Mouse (Mus musculus) kidney, adult 9 months (tissue): ENCODE measurements at regions not wholly inside any gene's neighbourhood (a gene's known extent, or its start where the extent isn't known, plus 50 kb on each side); places are given as distances from the start of the nearest gene placed in this dataset.
"Not testable (repeated sequence)": the region's sequence is repeated elsewhere in the genome, so short reads cannot be mapped to it uniquely, and the experiment has no call there.

Experiments
- DNase-seq: peaks from one replicate; pipeline ENCODE4 v3.0.0; 2022

DNA sequence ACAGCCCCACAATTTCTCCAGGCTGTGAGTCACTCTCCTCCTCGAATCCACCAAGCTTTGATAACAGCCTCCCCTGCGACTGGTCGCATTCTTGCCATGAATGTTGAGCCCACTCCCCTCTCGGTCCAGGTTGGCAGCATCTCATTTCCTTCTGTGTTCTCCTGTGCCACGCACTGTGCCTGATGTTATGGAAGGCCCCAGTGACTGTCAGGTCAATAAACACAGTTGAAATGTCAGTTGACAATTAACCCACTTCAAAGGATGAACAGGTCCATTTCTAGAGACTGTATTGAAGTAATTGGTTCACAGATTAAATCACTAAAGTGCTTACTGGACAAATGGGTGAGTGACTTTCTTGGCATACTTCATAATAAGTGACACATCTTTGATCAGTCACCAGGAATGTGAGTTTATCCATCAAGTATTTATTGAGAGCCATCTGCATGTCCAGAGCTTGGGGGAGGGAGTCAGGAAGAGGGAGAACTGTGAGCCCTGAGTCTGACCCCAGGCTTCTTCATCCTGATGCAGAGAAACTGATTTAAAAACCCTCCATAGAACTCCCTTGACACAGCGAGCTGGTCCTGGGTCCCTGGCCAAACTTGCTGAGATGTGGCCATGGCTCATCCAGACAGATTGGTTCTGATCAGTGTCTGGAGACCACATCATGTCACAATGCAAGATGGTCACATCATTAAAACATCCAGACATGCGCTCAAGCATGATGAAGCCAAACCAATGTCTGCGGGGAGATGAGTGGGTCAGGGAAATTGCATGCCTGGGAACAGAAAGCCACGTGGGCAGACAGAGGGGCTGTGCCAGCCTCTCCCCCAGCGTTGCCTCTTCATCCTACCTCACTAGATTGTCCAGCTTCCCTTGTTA is 560.7 kb downstream of the Bnc2 start:
- DNase-seq, result peak; percentile 74

GRCm38 (mm10) chr4:84118284-84118919 is 556.7 kb downstream of the Bnc2 start:
- DNase-seq, result no peak

DNA sequence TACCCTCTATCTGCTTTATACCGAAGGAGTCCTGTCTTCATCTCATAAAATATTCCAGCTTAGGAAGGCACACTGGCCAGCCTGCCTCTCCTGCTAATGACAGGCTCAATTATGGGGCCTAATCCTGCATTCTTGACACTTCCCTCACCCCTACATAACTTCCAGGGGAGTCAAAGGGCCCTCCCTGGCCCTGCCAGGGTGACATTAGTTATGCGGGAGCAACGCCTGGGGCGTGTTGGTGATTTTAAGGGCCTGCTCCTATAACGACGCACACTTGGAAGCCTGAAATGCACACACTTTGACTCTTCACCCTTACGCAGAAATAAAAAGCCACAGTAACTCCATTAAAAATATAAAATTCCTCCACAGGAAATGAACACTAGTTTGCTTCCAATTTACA is 555.5 kb downstream of the Bnc2 start:
- no peak for DNase-seq

DNA sequence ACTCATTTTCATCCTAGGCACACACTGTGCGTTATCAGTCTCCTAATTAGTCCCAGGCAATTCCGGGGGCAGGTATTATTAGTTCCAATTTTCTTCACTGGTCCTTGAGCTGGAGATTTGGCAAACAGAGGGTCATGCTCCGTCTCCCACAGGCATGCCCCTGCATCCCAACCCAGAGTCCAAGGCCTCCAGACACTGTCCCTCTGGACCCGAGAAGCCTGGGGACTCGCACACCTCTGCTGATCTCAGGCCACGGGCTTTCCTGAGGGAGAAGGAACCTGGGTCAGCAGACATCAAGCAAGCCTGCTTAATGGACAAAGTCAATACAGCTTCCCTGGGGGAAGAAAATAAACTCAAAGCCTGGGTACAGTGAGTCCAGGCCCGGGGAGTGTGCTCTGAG is 554.7 kb downstream of the Bnc2 start:
- no peak for DNase-seq

- no peak for DNase-seq
These were observed 553.6 kb downstream of the Bnc2 start for GRCm38 (mm10) chr4:84121442-84121841.

DNA sequence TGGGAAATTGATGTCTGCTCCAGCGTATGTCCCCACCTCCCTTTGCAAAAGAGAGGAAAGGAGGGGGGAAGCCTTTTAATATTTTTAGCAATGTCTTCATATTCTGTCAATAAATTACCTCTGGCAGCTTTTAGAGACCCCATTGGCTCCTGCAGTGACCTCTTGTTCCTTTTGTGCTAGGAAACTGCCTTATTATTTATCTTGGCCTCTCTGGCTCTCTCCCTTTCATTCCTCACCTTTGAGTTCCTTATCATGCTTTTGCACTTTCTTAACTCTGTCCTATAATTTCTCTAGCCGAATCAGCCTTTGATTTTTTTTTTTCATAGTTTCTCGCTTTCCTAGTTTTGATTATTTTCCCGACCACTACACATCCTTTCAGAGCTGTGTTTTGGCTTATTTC is 548.7 kb downstream of the Bnc2 start:
- no peak for DNase-seq

- DNase-seq, result no peak
These were observed 547.7 kb downstream of the Bnc2 start for GRCm38 (mm10) chr4:84127380-84127779.

- DNase-seq, result no peak
These were observed 544.1 kb downstream of the Bnc2 start for GRCm38 (mm10) chr4:84130840-84131547.

DNA sequence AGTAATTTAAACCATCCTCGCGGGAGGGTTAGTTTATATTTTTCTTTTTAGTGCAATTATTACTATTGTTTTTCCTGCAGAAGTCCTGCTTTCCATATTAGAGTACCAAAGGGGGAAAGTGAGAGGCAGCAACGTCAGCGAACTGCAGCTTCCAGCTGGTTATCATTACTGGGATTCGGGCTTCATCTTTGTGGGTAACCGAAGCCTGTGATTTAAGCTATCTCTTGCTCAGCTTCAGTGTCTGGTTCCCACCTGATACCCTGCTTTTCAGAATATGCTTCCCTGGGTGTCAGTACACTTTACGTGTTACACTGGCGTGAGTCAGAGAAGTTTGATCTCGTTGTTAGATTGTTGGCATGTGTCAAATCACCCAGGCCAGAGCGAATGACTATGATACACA is 539.3 kb downstream of the Bnc2 start:
- no peak for DNase-seq

DNA sequence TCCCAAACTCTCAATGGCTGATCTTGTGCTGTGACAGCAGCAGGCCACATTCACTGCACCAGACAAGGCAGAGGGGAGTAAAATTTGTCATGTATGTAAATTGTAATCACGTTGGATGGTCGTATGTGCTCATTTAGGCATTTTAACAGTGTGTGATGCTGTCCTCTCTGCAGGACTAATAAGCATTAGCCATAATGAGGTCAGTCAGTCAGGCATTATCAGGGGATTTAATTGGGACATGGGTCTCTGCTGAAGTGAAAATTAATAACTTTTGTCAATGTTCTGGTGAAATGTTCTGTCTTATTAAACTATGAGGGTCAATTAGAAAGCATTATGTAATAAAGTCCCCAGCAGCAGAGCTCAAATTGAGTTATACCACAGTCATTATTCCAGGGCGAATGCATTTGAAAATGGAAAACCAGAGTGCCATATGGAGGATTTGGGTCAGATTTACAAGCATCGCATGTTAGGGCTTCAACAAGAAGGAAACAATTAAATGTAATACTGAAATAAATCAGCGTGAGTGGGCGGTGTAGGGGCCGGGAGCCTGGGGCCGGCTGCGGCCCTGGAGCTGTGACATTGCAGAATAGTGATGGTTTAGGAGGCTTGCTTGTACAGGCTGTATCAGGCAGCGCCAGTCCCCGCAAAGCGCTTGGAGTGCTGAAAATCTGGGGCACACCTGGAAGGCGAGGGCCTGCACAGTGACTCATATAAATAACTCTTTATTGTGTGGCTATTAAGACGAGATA is 537.7 kb downstream of the Bnc2 start:
- no peak for DNase-seq

DNA sequence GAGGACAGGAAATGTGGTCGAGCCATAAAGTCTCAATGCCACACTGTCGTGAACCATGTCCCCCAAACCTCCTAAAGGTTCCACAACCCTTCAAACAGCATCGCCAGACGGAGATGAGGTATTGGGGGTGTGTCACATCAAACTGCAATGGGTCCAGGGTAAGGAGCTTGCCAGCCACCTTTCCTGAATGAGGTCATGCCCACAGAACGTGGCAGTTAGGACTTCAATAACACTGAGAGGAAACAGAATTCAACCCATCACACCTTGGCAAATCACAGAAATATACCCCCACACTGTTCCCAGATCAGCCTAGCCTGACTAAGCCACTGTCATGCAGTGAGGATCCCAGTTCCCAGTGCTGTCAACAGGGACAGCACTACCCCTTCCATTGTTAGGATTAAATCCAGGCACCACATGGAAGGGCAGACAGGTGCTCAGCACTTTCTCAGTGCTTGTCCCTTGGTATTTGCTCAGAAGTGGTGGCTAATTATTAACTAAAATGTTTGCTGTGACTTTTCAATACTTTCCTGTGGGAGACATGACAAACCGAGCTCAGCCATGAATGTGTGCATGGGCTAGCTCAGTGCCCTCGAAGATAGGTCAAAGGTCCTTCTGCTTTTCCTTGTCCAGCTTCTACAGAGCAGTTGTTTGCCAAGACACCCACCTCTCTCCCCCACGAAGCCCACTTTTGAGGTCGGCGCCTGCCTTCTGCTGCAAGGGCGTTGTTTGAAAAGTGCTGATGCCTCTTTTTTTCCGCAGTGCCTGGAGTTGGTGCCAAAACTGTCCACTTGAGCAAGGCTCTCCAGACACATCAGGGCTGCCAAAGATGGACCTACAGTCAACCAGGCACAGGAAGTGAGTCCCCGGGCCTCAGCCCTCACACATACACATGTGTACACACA is 525.7 kb downstream of the Bnc2 start:
- peak; percentile 73 for DNase-seq

- no peak for DNase-seq
These were observed 524.4 kb downstream of the Bnc2 start for GRCm38 (mm10) chr4:84150698-84151097.

- DNase-seq, result no peak
These were observed 523.8 kb downstream of the Bnc2 start for GRCm38 (mm10) chr4:84151247-84151646.

- no peak for DNase-seq
These were observed 523.1 kb downstream of the Bnc2 start for GRCm38 (mm10) chr4:84151971-84152450.

DNA sequence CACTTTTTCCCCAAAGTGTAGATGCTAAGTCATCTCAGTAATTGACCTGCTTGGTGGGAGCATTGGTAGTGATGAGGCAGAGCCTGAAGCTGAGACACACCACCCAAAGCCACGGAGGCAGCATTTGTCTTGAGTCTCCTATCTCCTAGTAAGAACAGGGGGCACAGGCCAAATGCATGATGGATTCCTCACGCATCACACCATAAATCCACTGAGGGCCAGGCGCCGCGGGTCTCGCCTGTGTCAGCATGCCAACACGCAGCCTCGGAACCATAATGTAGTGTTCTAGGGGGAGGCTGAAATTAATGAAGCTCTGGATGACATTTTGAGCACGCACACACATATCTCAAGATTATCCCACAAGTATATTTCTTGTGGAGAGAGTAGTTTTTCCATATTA is 521.5 kb downstream of the Bnc2 start:
- DNase-seq, result no peak

GRCm38 (mm10) chr4:84157911-84158647 is 517.0 kb downstream of the Bnc2 start:
- no peak for DNase-seq

DNA sequence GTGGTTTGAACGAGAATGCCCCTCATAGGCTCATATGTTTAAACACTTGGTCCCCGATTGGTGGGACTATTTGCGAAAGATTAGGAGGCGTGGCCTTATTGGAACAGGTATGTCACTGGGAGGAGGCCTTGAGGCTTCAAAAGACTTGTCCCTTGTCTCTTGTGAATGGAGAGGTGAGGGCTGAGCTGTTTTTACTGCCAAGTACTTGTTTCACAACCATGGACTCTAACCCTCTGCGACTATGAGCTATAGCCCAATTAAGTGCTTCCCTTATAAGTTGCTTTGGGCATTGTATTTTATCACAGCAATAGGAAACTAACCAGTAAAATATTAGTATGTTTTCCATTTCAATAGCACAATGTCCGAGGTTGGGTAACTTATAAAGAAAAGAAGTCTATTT is 511.7 kb downstream of the Bnc2 start:
- no peak for DNase-seq

GRCm38 (mm10) chr4:84165256-84165655 is 509.8 kb downstream of the Bnc2 start:
- DNase-seq, result no peak

GRCm38 (mm10) chr4:84172841-84173240 is 502.2 kb downstream of the Bnc2 start:
- DNase-seq, result no peak

DNA sequence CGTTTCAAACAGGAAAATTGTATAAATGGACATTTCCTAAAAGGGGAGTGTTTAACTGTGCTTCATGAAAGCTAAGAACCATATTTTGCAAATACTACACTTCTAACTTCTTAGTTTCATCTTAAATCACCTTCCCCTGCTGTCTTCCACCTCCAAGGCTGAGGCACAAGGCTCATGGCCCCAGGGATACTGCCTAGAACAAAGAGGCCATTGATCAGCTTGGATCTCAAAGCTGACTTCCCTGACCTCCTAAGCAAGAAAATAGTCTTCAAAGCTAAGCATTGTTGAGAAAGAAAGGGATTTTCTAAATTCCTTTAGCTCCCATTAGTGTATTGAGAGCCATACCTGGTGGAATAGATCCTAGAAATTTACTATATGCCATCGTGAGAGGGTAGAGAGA is 501.6 kb downstream of the Bnc2 start:
- no peak for DNase-seq

DNA sequence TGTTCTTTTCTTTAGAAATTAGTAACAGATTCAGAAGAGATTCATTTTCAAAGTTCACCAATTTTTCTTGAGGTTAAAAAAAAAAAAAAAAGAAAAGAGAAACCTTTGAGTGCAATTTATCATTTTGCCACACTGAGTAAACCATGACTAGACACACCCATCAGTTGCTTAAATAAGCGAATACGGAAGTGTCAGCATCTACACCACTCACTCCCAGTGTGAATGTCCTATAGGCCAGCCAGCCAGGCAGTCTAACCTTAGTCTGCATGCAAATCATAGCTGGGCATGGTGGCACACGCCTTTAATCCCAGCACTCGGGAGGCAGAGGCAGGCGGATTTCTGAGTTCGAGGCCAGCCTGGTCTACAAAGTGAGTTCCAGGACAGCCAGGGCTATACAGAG is 498.6 kb downstream of the Bnc2 start:
- not testable (repeated sequence) for DNase-seq
